ENCODE assay signal across 17 mouse cellular contexts in the genomic region with DNA sequence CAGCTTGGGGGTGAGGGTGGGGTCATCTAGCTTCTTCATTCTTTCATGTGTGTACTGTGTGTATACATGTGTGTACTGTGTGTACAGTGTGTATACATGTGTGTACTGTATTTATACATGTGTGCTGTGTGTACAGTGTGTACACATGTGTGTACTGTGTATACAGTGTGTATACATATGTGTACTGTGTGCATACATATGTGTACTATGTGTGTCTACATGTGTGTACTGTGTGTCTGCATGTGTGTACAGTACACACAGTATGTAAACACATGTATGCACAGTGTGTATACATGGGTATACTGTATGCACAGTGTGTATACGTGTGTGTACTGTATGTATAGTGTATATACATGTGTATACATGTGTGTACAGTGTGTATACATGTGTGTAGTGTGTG.
DNase-seq lines count a peak whose midpoint lies in the region; ATAC-seq and TF ChIP-seq lines count a peak whose summit lies in the region.
"Had no signal": no experiment of that assay in that cellular context is flagged by ENCODE, and none has a peak within 500 bp of the region (broad histone marks: within the 10 kb centered on the region; RNA-seq: fewer than 3 reads in every experiment).

No protein-coding gene starts in this region.

- peaks cover 21% of the 10 kb centered on the region for H3K36me3 ChIP-seq in forebrain, postnatal 0 days (ENCODE audit: insufficient read depth)
- H3K36me3 ChIP-seq in forebrain, embryonic 11.5 days (ENCODE audit: control insufficient read depth, insufficient read depth, low read length): peaks cover 4% of the 10 kb centered on the region
- peaks cover 14% of the 10 kb centered on the region for H3K36me3 ChIP-seq in hindbrain, postnatal 0 days (ENCODE audit: insufficient read depth, low read length)
- no peaks in the 10 kb centered on the region for H3K36me3 ChIP-seq in hindbrain, embryonic 11.5 days (ENCODE audit: control insufficient read depth, insufficient read depth, low read length)
- peaks cover 20% of the 10 kb centered on the region for H3K36me3 ChIP-seq in midbrain, embryonic 16.5 days (ENCODE audit: control insufficient read depth, insufficient read depth, low read length)
- peaks cover 6% of the 10 kb centered on the region; the same call in 1 of the 2 replicates for H3K36me3 ChIP-seq in midbrain, embryonic 11.5 days (ENCODE audit: control insufficient read depth, insufficient read depth, low read length)
- H3K36me3 ChIP-seq: intestine, embryonic 15.5 days had no signal

- 0 out of 2 replicates have a peak, but pooled peaks have one; percentile 14 for ATAC-seq in forebrain, postnatal 0 days
- no peak for ATAC-seq in forebrain, embryonic 11.5 days (replicated peaks; ENCODE audit: low FRiP score)
- peak; percentile 27; the same call in 1 of the 2 replicates for ATAC-seq in hindbrain, postnatal 0 days
- ATAC-seq in hindbrain, embryonic 11.5 days (ENCODE audit: low FRiP score): no peak
- peak; percentile 62 for ATAC-seq in midbrain, embryonic 16.5 days
- no peak for ATAC-seq in midbrain, embryonic 11.5 days (ENCODE audit: low FRiP score)
- ATAC-seq: intestine, embryonic 15.5 days had no signal

- WGBS in forebrain, postnatal 0 days: 87% methylated on average over 1 of the region's 1 CpGs
- 92% methylated on average over 1 of the region's 1 CpGs for WGBS in forebrain, embryonic 11.5 days
- 89% methylated on average over 1 of the region's 1 CpGs for WGBS in hindbrain, postnatal 0 days
- WGBS in hindbrain, embryonic 11.5 days: 79% methylated on average over 1 of the region's 1 CpGs
- 80% methylated on average over 1 of the region's 1 CpGs for WGBS in midbrain, embryonic 16.5 days
- 77% methylated on average over 1 of the region's 1 CpGs for WGBS in midbrain, embryonic 11.5 days

- no peak for TF ChIP-seq CTCF in forebrain, postnatal 0 days (IDR thresholded peaks at IDR 0.05; ENCODE audit: low read depth)
- no peak for TF ChIP-seq CTCF in hindbrain, postnatal 0 days (IDR thresholded peaks at IDR 0.05; ENCODE audit: low read depth)

- no peak overlapping the region for H3K9ac ChIP-seq in forebrain, postnatal 0 days
- H3K9ac ChIP-seq in forebrain, embryonic 11.5 days (ENCODE audit: low read length): no peak overlapping the region
- H3K9ac ChIP-seq in hindbrain, postnatal 0 days (replicated peaks; ENCODE audit: low read length): no peak overlapping the region
- no peak overlapping the region for H3K9ac ChIP-seq in hindbrain, embryonic 11.5 days (ENCODE audit: low read depth, low read length)
- no peak overlapping the region for H3K9ac ChIP-seq in midbrain, embryonic 16.5 days (ENCODE audit: low read depth, low read length)
- H3K9ac ChIP-seq in midbrain, embryonic 11.5 days (ENCODE audit: low read length): no peak overlapping the region
- H3K9ac ChIP-seq: heart, embryonic 12.5 days; intestine, embryonic 15.5 days had no signal

- no peak overlapping the region for H3K4me2 ChIP-seq in forebrain, postnatal 0 days (ENCODE audit: low read depth)
- no peak overlapping the region for H3K4me2 ChIP-seq in forebrain, embryonic 11.5 days (ENCODE audit: low read depth, low read length, severe bottlenecking)
- no peak overlapping the region for H3K4me2 ChIP-seq in hindbrain, postnatal 0 days (ENCODE audit: low read depth, low read length)
- H3K4me2 ChIP-seq in hindbrain, embryonic 11.5 days (replicated peaks; ENCODE audit: low read depth, low read length): no peak overlapping the region
- H3K4me2 ChIP-seq in midbrain, embryonic 16.5 days (ENCODE audit: low read length): no peak overlapping the region
- no peak overlapping the region for H3K4me2 ChIP-seq in midbrain, embryonic 11.5 days
- H3K4me2 ChIP-seq: heart, embryonic 12.5 days; intestine, embryonic 15.5 days had no signal

- no peak overlapping the region for H3K4me3 ChIP-seq in forebrain, postnatal 0 days (ENCODE audit: low read depth, low read length)
- no peak overlapping the region for H3K4me3 ChIP-seq in forebrain, embryonic 11.5 days (ENCODE audit: low read depth, low read length)
- H3K4me3 ChIP-seq in hindbrain, postnatal 0 days (ENCODE audit: low read length): no peak overlapping the region
- no peak overlapping the region for H3K4me3 ChIP-seq in hindbrain, embryonic 11.5 days (ENCODE audit: low read depth, low read length)
- no peak overlapping the region for H3K4me3 ChIP-seq in midbrain, embryonic 16.5 days (ENCODE audit: low read depth, low read length)
- H3K4me3 ChIP-seq in midbrain, embryonic 11.5 days (ENCODE audit: low read depth, low read length): no peak overlapping the region
- H3K4me3 ChIP-seq: gastrocnemius, adult 2 months; heart, embryonic 12.5 days; intestine, embryonic 15.5 days had no signal

- H3K27me3 ChIP-seq in forebrain, postnatal 0 days (ENCODE audit: insufficient read depth, low read length): no peaks in the 10 kb centered on the region
- no peaks in the 10 kb centered on the region for H3K27me3 ChIP-seq in forebrain, embryonic 11.5 days (ENCODE audit: control insufficient read depth, insufficient read depth, low read length)
- no peaks in the 10 kb centered on the region for H3K27me3 ChIP-seq in hindbrain, postnatal 0 days (ENCODE audit: insufficient read depth, low read length)
- no peaks in the 10 kb centered on the region for H3K27me3 ChIP-seq in hindbrain, embryonic 11.5 days (ENCODE audit: control insufficient read depth, insufficient read depth, low read length)
- H3K27me3 ChIP-seq in midbrain, embryonic 16.5 days (ENCODE audit: control insufficient read depth, insufficient read depth, low read depth, low read length): no peaks in the 10 kb centered on the region
- H3K27me3 ChIP-seq in midbrain, embryonic 11.5 days (ENCODE audit: control insufficient read depth, insufficient read depth, low read length): no peaks in the 10 kb centered on the region
- H3K27me3 ChIP-seq: heart, embryonic 12.5 days; intestine, embryonic 15.5 days had no signal

- H3K27ac ChIP-seq in forebrain, postnatal 0 days (ENCODE audit: low read depth, low read length): no peak overlapping the region
- no peak overlapping the region for H3K27ac ChIP-seq in forebrain, embryonic 11.5 days (ENCODE audit: low read depth, low read length)
- H3K27ac ChIP-seq in hindbrain, postnatal 0 days: no peak overlapping the region
- H3K27ac ChIP-seq in hindbrain, embryonic 11.5 days (ENCODE audit: low read depth, low read length): no peak overlapping the region
- no peak overlapping the region for H3K27ac ChIP-seq in midbrain, embryonic 16.5 days (ENCODE audit: low read length)
- H3K27ac ChIP-seq in midbrain, embryonic 11.5 days (ENCODE audit: low read depth, low read length): no peak overlapping the region
- H3K27ac ChIP-seq: intestine, embryonic 15.5 days had no signal

- DNase-seq in forebrain, postnatal 0 days: no peak
- no peak for DNase-seq in forebrain, embryonic 11.5 days (ENCODE audit: low spot score)
- no peak for DNase-seq in hindbrain, postnatal 0 days (ENCODE audit: low spot score)
- DNase-seq in hindbrain, embryonic 11.5 days (ENCODE audit: low spot score): no peak
- no peak for DNase-seq in midbrain, embryonic 11.5 days (ENCODE audit: low spot score, missing footprints)
- DNase-seq in ovary, postnatal 10 days (ENCODE audit: low spot score): no peak
- DNase-seq: adrenal gland, adult 8-10 months; adrenal gland, postnatal 36 days; cerebellum, adult 2 months; cerebellum, postnatal 10 days; gastrocnemius, adult 2 months; gastrocnemius, postnatal 25 days; kidney, adult 18-20 months had no signal

- H3K9me3 ChIP-seq in forebrain, postnatal 0 days (ENCODE audit: low read length): no peaks in the 10 kb centered on the region
- no peaks in the 10 kb centered on the region for H3K9me3 ChIP-seq in forebrain, embryonic 11.5 days (ENCODE audit: control insufficient read depth, low read length)
- no peaks in the 10 kb centered on the region for H3K9me3 ChIP-seq in hindbrain, postnatal 0 days (ENCODE audit: low read length)
- H3K9me3 ChIP-seq in hindbrain, embryonic 11.5 days (ENCODE audit: control insufficient read depth, low read length): no peaks in the 10 kb centered on the region
- no peaks in the 10 kb centered on the region for H3K9me3 ChIP-seq in midbrain, embryonic 16.5 days (replicated peaks; ENCODE audit: control insufficient read depth, low read length, poor library complexity, severe bottlenecking)
- H3K9me3 ChIP-seq in midbrain, embryonic 11.5 days (ENCODE audit: control insufficient read depth, low read length): no peaks in the 10 kb centered on the region
- H3K9me3 ChIP-seq: G1E; heart, embryonic 12.5 days; intestine, embryonic 15.5 days had no signal

- H3K4me1 ChIP-seq in forebrain, postnatal 0 days (ENCODE audit: insufficient read depth): no peaks in the 10 kb centered on the region
- H3K4me1 ChIP-seq in forebrain, embryonic 11.5 days (replicated peaks; ENCODE audit: control insufficient read depth, insufficient read depth, low read length): no peaks in the 10 kb centered on the region
- H3K4me1 ChIP-seq in hindbrain, postnatal 0 days (ENCODE audit: insufficient read depth, low read length): no peaks in the 10 kb centered on the region
- H3K4me1 ChIP-seq in hindbrain, embryonic 11.5 days (replicated peaks; ENCODE audit: control insufficient read depth, insufficient read depth, low read length): no peaks in the 10 kb centered on the region
- no peaks in the 10 kb centered on the region for H3K4me1 ChIP-seq in midbrain, embryonic 16.5 days (ENCODE audit: control insufficient read depth, insufficient read depth, low read length)
- no peaks in the 10 kb centered on the region for H3K4me1 ChIP-seq in midbrain, embryonic 11.5 days (ENCODE audit: control insufficient read depth, insufficient read depth, low read length)
- H3K4me1 ChIP-seq: heart, embryonic 12.5 days; intestine, embryonic 15.5 days had no signal

Comparison
In these comparisons a context has a peak if more than half of its experiments do, and no peak if none do; other contexts are left out.
1. ATAC-seq: peak in forebrain, postnatal 0 days (single experiment), hindbrain, postnatal 0 days (single experiment) and midbrain, embryonic 16.5 days (single experiment); none in forebrain, embryonic 11.5 days (single experiment), hindbrain, embryonic 11.5 days (single experiment) and midbrain, embryonic 11.5 days (single experiment).